Mouse (Mus musculus) induced T-regulatory cell, adult 2 months (primary cell): ENCODE measurements around the gene Cbx3.
A peak's percentile ranks its signal among the peaks of the same experiment; 100 is the strongest.

Experiments used
- DNase-seq: peaks from one replicate; pipeline ENCODE4 v3.0.0-alpha.2; 2012; ENCODE audit warnings: low read depth

Gene Cbx3

DNA sequence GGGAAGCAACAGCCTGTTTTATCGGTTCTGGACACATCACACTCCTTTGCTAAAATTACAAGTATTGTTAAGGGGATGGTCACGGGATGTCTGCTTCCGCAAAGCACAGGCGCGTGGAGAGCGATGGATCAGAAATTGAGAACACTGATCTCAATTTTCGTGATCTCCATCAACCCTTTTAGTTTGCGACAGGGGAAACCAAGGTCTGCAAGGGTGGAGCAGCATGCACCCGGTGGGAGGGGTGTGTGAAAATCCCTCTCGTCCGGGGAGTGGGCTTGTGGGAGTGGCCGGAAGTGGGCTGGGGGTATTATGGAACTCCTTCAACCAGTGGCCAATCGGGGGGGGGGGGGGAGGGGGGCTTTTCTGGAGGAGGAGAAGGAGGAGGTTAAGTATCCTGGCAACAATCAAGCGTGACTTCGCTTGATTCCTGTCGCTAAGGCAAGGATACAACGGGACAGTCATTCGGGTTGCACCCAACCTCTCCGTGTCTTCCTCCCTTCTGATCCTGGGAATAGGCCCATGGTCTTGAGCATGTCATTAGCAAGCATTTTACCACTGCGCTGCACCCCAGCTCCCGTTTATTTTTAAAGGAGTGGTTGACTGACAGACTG, 54.3 kb downstream of the Cbx3 start:
- DNase-seq = peak; percentile 57

DNA sequence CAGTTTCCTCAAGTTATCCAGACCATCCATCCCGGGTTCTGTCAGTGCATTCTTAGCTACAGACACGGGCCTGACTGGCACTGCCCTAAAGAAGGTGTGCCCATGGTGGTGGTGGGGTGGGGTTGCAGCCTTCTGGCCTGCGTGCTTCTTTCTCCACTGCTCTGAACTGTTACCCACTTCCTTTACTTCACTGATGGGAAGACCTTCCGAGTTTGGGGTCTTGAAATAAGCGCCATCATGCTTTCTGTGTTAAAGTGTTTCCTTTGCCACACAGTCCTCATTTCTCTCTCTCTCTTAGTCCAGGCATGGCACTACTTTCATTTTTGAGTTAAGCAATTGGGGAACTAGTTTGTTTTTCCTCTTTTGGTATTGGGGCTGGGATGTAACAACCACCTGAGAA, 54.8 kb downstream of the Cbx3 start:
- DNase-seq = peak; percentile 32

DNA sequence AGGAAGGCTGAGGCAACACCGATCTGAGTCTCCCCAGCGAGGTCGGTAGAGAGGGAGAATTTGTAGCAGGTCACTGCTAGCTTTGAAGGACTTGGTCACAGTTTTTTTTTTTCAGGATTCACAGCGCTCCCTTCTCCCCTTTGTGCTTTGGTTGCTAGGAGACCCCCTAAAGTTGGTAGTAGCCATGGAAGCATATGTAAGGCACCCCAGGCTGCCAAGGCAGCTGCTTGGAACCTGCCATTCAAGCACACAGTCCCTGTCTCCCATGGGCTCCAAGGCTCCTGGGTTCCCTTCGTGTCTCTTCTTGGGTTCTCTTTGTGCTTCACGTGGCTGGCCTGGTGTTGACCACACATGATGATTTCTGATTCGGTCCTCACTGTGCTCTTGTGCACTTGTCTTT, 59.3 kb downstream of the Cbx3 start:
- DNase-seq = no peak
